Mouse (Mus musculus): ENCODE data around the gene Lmnb2.

Lmnb2 gene

DNA sequence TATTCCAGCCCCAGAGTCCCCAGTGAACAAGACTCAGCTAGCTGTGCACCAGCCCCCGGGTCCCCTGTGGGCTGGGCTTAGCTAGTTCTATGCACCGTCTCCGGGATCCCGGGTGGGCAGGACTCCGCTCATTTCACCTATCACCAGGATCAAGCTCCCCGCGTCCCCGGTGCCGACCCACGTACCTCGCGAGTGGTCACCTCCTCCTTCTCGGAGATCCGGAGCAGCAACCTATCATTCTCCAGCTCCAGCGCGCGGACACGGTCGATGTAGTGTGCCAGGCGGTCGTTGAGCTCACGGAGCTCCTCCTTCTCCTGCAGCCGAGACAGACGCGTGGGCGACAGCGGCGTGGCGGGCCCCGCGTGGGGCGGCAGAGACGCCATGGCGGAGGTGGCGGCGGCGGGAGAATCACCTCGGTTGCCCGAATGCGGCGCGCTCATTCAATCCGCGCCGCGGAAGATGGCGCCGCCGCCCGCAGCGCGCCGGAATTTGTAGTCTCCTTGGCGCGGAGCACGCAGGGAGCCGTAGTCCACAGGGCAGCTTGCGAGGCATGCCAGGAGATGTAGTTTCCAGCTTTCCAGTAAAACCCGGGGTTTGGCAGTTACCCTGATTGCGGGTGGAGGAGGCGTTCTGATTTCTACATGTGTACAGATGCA is at the start of gene Lmnb2:
Gene Lmnb2 (minus strand): TSS at position 467 of the 656 bp plus-strand sequence.
- peak; percentile 94 for ATAC-seq (ENCODE audit: low TSS enrichment)

DNA sequence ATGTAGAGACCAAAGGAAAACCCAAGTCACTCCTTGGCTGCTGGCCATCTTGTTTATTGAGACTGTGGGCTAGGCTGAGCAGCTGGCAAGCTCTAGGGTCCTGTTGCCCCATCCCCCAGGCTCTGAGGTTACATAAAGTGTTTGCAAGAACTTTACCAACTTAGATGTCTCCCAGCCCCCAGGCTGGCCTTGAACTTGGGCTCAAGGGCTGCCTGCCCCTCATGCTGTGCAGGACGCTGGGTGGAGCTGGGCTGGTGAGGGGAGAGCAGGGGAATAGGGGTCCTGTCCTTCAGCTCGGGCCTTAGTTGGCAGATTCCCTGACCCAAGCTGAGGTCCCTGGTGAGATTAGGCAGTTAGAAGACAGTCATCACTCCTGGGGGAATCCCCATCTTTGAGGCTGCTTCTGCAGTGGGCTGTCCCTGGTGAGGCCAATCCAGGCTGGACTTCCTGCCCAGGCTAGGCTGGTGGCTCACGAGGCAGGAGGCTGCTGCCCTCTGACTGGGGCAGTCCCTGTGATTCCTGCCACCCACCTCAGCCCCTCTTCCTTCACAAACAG is 49.1 kb upstream of the Lmnb2 start:
- no peak for ATAC-seq (ENCODE audit: low TSS enrichment)

DNA sequence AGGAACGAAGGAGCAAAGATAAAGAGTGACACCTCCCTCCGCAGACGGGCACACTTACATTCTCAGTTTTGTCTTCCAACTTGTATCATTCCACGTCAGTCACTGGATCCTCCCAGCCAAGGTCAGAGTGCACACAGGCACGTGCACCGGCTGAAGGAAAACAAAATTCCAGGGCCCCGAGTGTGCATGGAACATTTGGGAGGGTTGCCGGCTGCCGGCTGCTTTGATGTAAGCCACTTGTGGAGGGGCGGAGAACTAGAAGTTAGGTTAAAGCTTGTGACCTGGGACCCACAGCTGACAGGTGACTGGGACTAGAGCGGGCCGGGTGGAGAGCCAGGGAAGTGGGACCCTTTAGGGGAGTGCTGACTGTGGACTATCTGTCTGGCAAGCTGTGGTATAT is 48.3 kb upstream of the Lmnb2 start:
- no peak for ATAC-seq (ENCODE audit: low TSS enrichment)

DNA sequence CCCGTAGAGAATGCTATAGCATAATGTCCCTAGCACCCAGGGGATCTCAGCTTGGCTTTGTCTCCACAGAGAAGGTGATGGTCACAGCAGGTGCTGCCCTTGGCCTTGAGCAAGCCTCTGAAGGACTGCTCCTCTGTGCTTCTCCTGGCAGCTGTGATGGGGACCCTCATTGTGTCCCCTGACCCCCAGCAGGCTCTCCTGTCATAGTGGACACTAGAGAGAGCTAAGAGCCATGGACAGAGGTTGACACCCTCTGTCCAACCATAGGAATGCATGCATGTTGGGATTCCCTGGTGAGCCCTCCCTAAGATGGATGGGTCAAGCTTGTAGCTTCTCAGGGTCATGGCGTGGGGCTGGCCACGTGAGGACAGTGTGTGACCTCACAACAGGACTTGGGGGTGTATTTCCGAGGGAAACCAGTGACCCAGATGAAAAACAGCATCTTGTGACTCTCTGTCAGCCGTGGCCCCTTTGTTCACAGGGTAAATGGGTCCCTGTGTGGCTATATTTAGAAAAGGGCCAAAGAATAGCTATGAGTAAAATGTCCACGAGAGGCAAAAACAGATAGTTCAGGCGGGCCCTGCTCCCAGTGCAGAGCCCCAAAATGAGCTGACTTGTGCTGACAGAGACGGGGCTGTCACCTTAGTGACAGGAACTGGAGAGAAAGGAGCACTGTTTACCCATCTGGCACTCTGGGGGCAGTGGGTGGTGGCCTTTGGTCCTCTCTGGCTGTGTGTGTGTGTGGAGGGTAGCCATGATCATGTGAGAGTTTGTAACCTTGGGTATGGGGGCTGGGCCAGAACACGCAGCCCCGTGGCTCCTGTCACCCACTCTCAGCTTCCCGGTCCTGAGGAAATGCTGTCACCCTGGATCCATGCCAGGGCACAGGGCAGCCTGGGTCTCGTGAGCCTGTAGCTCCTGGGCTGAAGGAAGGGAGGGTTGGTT is 45.3 kb upstream of the Lmnb2 start:
- ATAC-seq (ENCODE audit: low TSS enrichment) = 0 out of 2 replicates have a peak, but pooled peaks have one; percentile 26

DNA sequence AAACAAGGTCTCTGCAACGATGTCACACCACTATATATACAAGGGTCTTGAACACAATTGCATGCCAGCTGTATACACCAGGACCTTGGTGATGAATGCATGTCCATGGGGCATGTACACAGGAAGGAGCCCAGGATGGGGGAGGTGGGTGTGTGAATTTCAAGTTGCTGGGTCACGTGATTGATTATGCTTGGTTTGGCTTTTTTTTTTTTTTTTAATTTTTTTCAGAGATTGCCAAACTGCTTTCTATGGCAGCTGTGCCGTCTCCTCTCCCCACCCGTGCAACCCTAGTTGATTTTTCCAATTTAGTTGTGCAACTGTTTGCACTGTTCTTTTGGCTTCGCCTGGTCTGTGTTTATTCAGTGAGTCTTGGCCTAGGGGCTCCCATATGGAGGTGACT is 44.5 kb upstream of the Lmnb2 start:
- no peak for ATAC-seq (ENCODE audit: low TSS enrichment)

DNA sequence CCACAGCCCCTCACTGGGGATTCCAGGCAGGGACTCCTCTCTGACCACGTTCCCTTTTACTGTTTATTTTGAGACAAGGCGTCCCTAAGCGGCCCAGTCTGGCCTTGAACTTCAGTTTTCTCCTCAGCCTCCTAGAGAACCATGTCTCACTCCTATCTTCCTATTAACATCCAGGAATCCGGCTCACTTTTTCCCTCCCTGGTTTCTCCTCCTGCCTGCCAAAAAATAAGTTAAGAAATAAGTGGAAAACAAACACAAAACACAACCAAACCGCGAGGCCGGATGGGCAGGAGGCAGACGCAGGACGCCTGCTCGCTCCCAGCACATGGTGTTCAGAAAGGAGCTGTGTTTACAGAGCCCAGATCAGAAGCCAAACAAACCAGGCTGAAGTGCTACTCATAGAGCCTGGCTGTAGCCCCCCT is 44.0 kb upstream of the Lmnb2 start:
- no peak for ATAC-seq (ENCODE audit: low TSS enrichment)

DNA sequence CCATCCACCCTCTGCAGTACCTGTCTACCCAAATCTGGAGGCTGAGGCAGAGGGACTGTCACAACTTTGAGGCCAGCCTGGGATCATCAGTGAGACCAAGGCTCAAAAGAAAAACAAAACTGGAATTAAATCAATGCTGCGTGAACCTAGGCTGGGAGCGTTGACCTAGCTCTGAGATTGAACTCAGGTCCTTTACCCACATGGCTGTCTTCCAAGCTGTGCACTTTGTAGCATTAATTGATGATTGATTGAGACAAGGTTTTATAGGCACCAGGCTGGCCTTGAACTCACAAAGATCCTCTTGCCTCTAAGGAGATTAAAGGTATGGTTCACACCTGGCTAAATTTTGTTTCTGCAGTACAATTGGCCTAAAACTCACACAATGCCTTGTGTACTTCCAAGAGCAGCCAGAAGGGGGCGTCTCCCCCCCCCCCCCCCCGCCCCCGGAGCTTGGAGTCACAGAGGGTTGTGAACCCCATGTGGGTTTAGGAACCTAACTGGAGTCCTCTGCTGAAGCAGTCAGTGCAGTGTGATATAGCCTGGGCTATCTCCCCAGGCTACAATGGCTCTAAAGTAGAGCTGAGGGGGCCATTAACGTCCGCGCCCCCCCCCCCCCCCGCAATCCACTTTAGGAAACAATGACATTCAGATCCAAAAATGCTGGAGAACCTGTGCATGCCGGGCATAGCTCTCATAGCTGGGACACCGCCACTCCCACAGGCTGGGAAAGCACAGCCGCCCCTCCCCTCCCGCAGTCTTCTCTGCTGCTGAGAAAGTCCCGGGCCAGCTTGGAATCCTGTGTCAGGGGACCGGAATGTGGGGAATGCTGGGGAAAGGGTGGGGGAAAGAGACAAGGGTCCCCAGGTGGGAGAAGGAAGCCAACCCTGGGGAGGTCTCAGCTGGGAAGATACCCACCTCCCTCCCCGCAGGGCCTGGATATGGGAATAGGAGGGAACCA is 42.8 kb upstream of the Lmnb2 start:
- ATAC-seq (ENCODE audit: low TSS enrichment) = no peak

DNA sequence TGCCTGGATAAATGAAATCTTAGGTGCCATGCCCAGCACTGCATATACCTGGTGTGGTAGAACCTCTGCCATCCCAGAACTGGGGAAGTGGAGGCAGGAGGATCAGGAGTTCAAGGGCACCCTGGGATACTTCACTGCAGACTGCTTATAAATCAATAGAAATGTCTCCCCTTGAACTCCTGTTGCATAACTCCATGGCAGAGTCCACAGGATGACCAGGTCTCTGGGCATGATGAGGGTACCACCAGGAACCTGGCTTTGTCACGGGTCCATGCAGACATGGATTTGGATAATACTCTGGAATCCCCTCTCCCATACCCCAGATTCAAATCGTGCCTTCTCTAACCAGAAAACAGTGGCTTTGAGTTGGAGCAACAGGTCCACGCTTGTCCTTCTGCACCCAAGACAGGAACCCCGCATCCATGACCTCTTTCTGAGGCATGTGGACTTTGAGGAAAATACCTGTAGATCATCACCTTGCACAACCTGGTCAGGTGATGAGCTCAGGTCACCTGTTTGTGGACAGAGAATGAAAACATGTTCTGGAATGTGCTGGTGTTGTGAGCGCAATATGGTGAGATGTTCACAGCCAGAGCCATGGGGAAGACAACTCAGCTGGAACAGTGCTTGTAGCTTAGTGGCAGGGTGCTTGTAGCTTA is 41.1 kb upstream of the Lmnb2 start:
- no peak for ATAC-seq (ENCODE audit: low TSS enrichment)

DNA sequence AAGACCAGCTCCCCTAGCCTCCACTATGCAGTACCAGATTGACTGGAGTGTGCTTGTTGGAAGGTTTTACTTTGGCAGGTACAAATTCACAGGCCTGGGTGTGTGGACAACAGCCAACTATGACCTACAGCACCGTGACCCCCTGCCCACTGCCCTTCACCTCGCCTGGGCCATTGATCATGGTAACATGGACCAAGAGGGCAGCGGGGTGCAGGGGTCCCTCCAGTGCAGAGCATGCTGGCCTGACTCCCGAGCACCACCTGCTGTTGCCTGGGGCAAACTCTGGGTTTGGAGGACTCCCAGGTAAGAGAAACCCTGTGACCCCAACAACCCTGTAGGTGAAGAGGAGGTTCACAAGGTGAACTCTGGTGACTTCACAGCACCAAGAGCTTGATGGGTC is 39.7 kb upstream of the Lmnb2 start:
- no peak for ATAC-seq (ENCODE audit: low TSS enrichment)

DNA sequence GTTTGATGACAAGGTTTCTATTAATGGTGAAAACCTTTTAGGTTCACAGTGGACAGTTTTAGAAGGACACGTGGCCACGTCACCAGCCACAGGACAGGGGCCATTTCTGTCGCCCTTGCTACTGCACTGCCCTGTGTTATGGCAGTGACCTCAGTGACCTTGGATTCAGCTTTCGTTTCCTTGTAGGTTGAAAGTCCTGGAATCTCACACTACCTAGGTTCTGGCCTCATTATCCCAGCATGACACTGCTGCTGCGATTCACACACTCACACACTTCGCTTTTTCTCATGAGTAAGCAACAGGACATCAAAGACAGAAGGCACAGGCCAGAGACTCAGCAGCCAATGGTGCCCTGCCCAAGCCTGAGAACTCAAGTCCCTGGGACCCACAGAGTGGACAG is 38.9 kb upstream of the Lmnb2 start:
- ATAC-seq (ENCODE audit: low TSS enrichment) = no peak

DNA sequence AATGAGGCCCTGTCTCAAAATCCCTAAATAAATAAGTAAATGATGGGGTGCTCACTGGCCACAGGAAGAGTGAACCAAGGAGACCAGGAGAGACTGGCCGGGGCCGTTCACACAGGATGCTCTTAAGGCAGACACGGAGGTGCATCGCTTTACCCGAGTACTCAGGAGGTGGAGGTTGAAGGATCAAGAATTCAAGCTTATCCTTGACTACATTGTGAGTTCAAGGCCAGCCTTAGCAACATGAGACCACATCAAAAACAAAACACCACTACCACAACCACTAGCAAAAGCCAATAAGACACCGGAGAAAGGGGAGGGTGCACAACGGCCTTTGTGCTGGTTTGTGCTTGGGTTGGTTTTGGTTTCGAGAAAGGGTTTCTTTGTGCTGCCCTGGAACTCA is 38.3 kb upstream of the Lmnb2 start:
- ATAC-seq (ENCODE audit: low TSS enrichment) = no peak

DNA sequence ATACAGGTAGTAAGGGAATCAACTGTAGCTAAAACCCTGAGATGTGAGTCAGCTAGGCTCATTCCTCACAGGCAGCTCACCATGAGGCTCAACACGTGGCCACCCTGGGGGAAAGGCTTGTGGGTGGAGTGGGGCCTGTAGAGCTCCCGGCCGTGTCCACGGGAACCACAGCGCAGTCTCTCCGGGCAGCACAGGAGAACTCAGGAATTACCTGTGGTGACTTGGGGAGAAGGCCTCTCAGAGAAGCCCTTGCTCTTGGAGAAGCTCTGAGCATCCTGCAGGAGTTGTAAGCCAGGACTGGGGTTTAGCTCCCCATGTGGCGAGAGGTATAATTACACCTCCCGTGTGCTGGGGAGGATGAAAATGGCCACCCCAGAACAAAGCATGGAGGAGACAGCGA is 37.5 kb upstream of the Lmnb2 start:
- ATAC-seq (ENCODE audit: low TSS enrichment) = peak; percentile 94

DNA sequence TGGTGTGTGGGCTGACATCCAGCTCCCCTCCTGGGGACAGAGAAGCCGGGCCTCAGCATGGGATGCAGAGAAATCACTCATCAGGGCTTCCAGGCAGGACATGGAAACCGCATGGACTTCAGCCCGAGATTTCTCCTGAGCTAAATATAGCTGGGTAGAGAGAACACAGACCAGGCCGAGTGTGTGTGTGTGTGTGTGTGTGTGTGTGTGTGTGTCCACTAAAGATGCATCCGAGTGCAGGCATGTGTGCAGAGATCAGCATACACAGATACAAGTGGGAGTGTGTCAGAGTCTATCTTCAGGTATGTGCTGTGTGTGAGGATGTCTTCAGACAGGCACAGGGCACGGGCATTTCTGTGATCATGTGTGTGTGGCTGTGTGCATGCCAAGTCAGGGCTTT is 36.8 kb upstream of the Lmnb2 start:
- no peak for ATAC-seq (ENCODE audit: low TSS enrichment)

DNA sequence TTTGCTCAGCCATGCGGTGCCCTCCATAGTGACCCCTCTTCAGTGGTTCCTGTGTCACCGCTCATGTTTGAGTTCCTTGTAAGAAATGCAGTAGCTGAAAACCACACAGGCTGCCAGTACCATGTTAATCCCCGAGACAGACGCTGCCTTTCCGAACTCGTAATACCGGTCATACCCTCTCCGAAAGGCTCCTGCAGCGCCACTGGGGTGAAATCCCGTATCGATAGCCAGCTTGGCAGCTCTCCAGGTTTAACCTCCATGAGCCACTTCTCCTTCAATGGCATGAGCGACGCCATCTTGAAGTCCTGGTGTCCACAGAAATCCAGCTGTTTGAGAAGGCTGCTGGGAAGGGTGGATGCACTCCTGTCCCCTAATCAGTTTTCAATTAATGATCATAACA is 36.4 kb upstream of the Lmnb2 start:
- no peak for ATAC-seq (ENCODE audit: low TSS enrichment)

DNA sequence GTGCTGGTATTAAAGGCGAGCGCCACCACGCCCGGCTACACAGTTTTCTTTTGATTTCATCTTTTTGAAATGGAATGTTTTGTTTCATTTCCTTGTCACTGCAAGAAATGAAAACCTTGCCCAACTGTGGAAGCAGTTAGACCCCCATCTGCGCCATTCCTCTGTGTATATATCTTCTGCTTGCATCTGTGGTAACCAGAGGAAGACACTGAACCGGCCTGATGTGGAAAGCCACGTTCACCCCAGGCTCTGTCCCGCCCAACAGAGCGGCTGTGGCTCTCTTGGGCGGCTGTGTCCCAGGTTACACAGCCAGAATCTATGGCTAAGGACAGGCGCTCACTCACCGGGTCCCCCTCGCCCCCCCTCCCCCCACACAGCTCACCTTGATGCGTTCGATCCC is 34.4 kb upstream of the Lmnb2 start:
- no peak for ATAC-seq (ENCODE audit: low TSS enrichment)

DNA sequence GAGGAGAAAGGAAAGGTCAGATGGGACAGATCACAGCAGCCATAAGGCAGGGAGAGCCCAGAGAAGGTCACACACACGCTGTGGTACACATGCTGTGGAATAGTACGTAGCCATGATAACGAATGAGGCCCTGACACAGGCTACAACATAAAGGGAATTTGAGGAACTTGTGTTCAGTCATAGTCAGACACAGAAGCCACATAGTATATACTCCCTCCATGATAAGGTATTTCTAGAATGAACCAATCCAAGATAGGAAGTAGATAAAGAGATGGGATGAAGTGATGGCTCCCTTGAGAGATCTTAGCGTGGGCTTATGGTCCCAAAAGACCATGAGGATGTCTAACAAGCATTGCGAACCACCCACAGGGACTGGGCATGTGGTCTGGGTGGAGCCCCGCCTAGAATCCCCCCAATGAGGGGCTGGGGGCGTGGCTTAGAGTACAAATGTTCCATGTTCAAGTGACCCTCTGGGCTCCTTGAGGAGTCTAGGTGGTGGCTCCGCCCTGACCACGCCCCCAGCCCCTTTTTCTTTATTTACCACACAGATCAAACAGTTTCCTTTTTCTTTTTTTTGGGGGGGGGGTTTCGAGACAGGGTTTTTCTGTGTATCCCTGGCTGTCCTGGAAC is 33.8 kb upstream of the Lmnb2 start:
- no peak for ATAC-seq (ENCODE audit: low TSS enrichment)

DNA sequence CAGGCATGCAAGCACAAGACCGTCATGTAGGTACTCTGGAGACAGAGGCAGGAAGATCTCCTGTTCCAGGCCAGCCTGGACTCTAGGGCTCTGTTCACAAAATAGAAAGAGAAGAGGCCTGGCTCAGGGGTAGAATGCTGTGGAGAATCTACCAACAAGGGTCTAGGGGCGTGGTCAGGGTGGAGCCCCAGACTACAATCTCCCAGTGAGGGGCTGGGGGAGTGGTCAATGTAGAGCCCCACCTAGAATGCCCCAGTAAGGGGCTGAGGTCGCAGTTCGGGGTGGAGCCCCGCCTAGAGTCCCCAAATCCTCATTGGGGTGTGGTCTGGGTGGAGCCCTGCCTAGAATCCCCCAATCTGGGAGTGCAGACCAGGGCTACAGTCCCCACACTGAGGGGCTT is 32.3 kb upstream of the Lmnb2 start:
- ATAC-seq (ENCODE audit: low TSS enrichment) = no peak

DNA sequence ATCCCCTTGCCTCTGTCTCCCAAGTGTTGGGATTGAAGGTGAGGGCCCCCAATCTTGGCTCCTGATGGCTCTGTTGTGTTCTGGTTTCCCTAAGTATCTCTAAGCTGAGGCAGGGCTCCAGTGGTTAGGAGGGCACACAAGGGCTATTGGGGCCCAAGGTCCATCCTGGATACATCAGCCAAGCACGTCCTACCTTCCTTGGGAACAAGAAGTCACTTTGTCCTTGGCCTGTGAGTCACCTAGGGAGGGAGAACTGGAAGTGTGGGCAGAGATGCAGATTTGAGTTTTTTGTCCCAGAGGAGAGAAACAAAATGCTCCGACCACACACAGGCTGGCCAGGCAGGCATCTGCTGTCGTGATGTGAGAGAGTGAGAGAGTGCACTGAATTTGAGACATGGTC is 31.0 kb upstream of the Lmnb2 start:
- no peak for ATAC-seq (ENCODE audit: low TSS enrichment)

DNA sequence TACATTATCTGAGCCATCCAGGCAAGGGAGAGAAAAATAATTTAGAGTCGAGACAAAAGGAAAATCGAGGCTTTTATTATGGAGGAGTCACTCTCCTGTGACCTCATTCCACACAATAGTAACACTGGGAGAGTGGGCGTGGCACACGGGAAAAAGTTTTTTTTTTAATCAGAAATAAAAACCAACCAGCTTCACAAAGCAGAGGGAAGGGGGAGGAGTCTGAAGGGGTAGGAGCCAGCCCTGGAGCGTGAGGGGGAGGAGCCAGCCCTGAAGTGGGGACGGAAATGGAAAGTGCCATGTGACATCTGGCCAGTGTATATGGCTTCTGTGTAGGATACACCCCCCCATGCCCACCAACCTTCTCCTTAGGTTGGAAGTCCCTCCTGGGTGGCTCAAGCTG is 30.5 kb upstream of the Lmnb2 start:
- ATAC-seq (ENCODE audit: low TSS enrichment) = no peak

DNA sequence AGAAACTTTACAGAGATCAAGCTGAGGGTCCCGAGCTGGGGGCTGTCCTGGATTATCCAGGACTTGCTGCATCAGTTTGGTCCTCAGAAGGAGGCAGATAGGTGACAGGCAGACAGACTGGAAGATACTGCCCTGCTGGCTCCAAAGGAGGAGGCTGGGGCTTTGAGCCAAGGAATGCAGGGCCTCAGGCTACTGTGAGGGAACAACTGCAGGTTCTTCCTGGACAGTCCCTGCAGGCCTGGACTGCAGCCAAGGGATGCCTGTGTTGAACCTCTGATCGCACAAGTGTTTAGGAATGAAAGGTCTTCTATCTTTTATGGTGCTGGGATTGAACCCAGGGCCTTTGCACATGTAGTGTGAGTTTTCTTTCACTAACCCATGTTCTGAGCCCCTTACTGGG is 29.8 kb upstream of the Lmnb2 start:
- ATAC-seq (ENCODE audit: low TSS enrichment) = no peak
